Mouse (Mus musculus) kidney, postnatal 10 days (tissue): ENCODE data around the gene Tnfsf12.

Source experiments
- DNase-seq: peaks from one replicate; pipeline ENCODE4 v3.0.0; 2021; ENCODE audit warnings: mixed read lengths

Gene Tnfsf12

GRCm38 (mm10) chr11:69645860-69646259 is 49.8 kb downstream of the Tnfsf12 start:
- no peak for DNase-seq
